9 mouse cellular contexts compared by ENCODE assay signal in the genomic region with DNA sequence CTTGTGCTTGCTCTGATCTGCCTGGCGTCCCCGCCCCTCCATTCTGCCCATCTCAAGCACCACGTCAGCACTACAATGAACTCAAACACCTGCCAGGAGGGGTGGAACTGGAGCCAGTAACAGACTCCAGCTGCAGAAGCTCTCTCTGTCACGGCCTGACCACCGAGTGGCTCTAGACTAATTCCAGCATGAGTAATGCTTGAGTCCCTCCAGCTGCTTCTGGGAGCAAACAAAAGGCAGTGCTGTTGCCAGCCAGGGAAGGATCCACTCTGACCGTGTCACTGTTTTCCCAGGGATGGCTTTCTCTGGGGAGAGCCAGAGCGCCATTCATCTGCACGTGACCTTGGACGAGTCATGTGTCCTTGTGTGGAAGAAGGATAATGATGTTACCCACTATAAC. TPM values are rescaled to one million over a fixed set of nuclear protein-coding genes. Genes with fewer than 3 reads are reported as not detected.
DNase-seq lines count a peak whose midpoint lies in the region; ATAC-seq and TF ChIP-seq lines count a peak whose summit lies in the region.
"Had no signal": no experiment of that assay in that cellular context is flagged by ENCODE, and none has a peak within 500 bp of the region (broad histone marks: within the 10 kb centered on the region; RNA-seq: fewer than 3 reads in every experiment).

No protein-coding gene starts in this region.

- no peak overlapping the region for H3K4me2 ChIP-seq in liver, embryonic 11.5 days
- no peak overlapping the region for H3K4me2 ChIP-seq in forebrain, postnatal 0 days (ENCODE audit: low read depth)
- H3K4me2 ChIP-seq in hindbrain, embryonic 12.5 days (replicated peaks), result no peak overlapping the region

- H3K9ac ChIP-seq in liver, embryonic 11.5 days (ENCODE audit: low read depth, low read length), result no peak overlapping the region
- H3K9ac ChIP-seq in forebrain, postnatal 0 days, result no peak overlapping the region
- H3K9ac ChIP-seq in hindbrain, embryonic 12.5 days, result no peak overlapping the region

- H3K4me1 ChIP-seq in liver, embryonic 11.5 days (replicated peaks; ENCODE audit: control insufficient read depth, insufficient read depth, low read length), result no peaks in the 10 kb centered on the region
- no peaks in the 10 kb centered on the region for H3K4me1 ChIP-seq in forebrain, postnatal 0 days (ENCODE audit: insufficient read depth)
- H3K4me1 ChIP-seq in hindbrain, embryonic 12.5 days, result no peaks in the 10 kb centered on the region

- no peak overlapping the region for H3K4me3 ChIP-seq in liver, embryonic 11.5 days (ENCODE audit: low read depth, low read length)
- no peak overlapping the region for H3K4me3 ChIP-seq in forebrain, postnatal 0 days (ENCODE audit: low read depth, low read length)
- H3K4me3 ChIP-seq in hindbrain, embryonic 12.5 days, result no peak overlapping the region

- TF ChIP-seq CTCF in forebrain, postnatal 0 days (IDR thresholded peaks at IDR 0.05; ENCODE audit: low read depth), result no peak

- no peaks in the 10 kb centered on the region for H3K36me3 ChIP-seq in liver, embryonic 11.5 days (ENCODE audit: control insufficient read depth, insufficient read depth, low read length)
- no peaks in the 10 kb centered on the region for H3K36me3 ChIP-seq in forebrain, postnatal 0 days (ENCODE audit: insufficient read depth)
- H3K36me3 ChIP-seq in hindbrain, embryonic 12.5 days, result no peaks in the 10 kb centered on the region
- H3K36me3 ChIP-seq: G1E had no signal

- H3K9me3 ChIP-seq in liver, embryonic 11.5 days (ENCODE audit: control insufficient read depth, low read length), result no peaks in the 10 kb centered on the region
- no peaks in the 10 kb centered on the region for H3K9me3 ChIP-seq in forebrain, postnatal 0 days (ENCODE audit: low read length)
- no peaks in the 10 kb centered on the region for H3K9me3 ChIP-seq in hindbrain, embryonic 12.5 days (replicated peaks)
- H3K9me3 ChIP-seq: G1E had no signal

- H3K27ac ChIP-seq in liver, embryonic 11.5 days (ENCODE audit: low read depth, low read length), result no peak overlapping the region
- no peak overlapping the region for H3K27ac ChIP-seq in forebrain, postnatal 0 days (ENCODE audit: low read depth, low read length)
- no peak overlapping the region for H3K27ac ChIP-seq in hindbrain, embryonic 12.5 days

- DNase-seq in liver, result peak; percentile 8
- DNase-seq in liver, embryonic 11.5 days (ENCODE audit: low spot score), result no peak
- DNase-seq in forebrain, postnatal 0 days, result peak; percentile 5
- DNase-seq in lung, postnatal 36 days, result peak; percentile 70
- DNase-seq in layer of hippocampus, adult 18-20 months (ENCODE audit: low spot score in 2 of 2), result no peak
- no peak for DNase-seq in spleen, adult 12 weeks (ENCODE audit: low spot score)
- DNase-seq in adipocyte (ENCODE audit: low spot score), result no peak

- no peak; the same call in 1 of the 2 replicates for ATAC-seq in liver, embryonic 11.5 days (replicated peaks; ENCODE audit: low FRiP score)
- peak; percentile 76 for ATAC-seq in forebrain, postnatal 0 days
- ATAC-seq in hindbrain, embryonic 12.5 days (ENCODE audit: low FRiP score), result peak; percentile 88

- no peaks in the 10 kb centered on the region for H3K27me3 ChIP-seq in liver, embryonic 11.5 days (replicated peaks; ENCODE audit: control insufficient read depth, insufficient read depth, low read length)
- no peaks in the 10 kb centered on the region for H3K27me3 ChIP-seq in forebrain, postnatal 0 days (ENCODE audit: insufficient read depth, low read length)
- no peaks in the 10 kb centered on the region for H3K27me3 ChIP-seq in hindbrain, embryonic 12.5 days

- 60% methylated on average over 9 of the region's 9 CpGs for WGBS in liver, embryonic 11.5 days
- WGBS in forebrain, postnatal 0 days, result 21% methylated on average over 9 of the region's 9 CpGs
- WGBS in hindbrain, embryonic 12.5 days, result 25% methylated on average over 9 of the region's 9 CpGs

RNA-seq across cellular contexts. Expression of a gene that starts 13.4 kb away (rescaled TPM):
- polyA plus RNA-seq in liver, embryonic 11.5 days (2014; fragmentation: Nextera tagmentation; extraction: Ambion mirVana), result 12.2 and 14.6 TPM in 2 replicates
- total RNA-seq in forebrain, postnatal 0 days (2014; rRNA removed), result 7.1 and 10.4 TPM in 2 replicates
- 6.1 and 6.8 TPM in 2 replicates for polyA plus RNA-seq in forebrain, postnatal 0 days (2015; fragmentation: Nextera tagmentation; extraction: Ambion mirVana)
- 8.7 and 9.8 TPM in 2 replicates for polyA plus RNA-seq in hindbrain, embryonic 12.5 days (2016; fragmentation: Nextera tagmentation; extraction: Ambion mirVana)
- total RNA-seq in layer of hippocampus, adult 18-20 months (2021), result 1 to 10 TPM; 6.4 to 6.6 TPM
- polyA plus RNA-seq: G1E had no signal

Comparison
In these comparisons a context has a peak if more than half of its experiments do, and no peak if none do; other contexts are left out.
1. DNase-seq: peak in liver (single experiment), forebrain, postnatal 0 days (single experiment) and lung, postnatal 36 days (single experiment); none in liver, embryonic 11.5 days (single experiment), layer of hippocampus, adult 18-20 months (0 of 2), spleen, adult 12 weeks (single experiment) and adipocyte (single experiment).